Mouse (Mus musculus) embryonic facial prominence, embryonic 10.5 days (tissue): Measurements from ENCODE around the gene Epas1. TPM values are rescaled to one million over a fixed set of nuclear protein-coding genes. Genes with fewer than 3 reads are reported as not detected.

ENCODE experiments used
- DNase-seq: peaks from one replicate; pipeline ENCODE4 v3.0.0-alpha.2; 2017; ENCODE audit warnings: low spot score
- H3K27ac ChIP-seq: fragments of 300-500 bp; sonication (generic); replicated peaks from 2 replicates; pipeline ENCODE4 v1.5.1; 2016; ENCODE audit warnings: mild to moderate bottlenecking
- H3K27me3 ChIP-seq: fragments of 300-500 bp; sonication (generic); replicated peaks from 2 replicates; pipeline ENCODE4 v1.6.1; 2016; ENCODE audit warnings: low read depth, mild to moderate bottlenecking; ENCODE audit not compliant: poor library complexity, severe bottlenecking
- H3K36me3 ChIP-seq: fragments of 300-500 bp; sonication (generic); replicated peaks from 2 replicates; pipeline ENCODE4 v1.6.1; 2016; ENCODE audit warnings: mild to moderate bottlenecking, moderate library complexity
- H3K4me1 ChIP-seq: fragments of 300-500 bp; sonication (generic); 2 replicates; pipeline ENCODE4 v1.6.1; 2016
- H3K4me3 ChIP-seq: fragments of 300-500 bp; sonication (generic); 2 replicates; pipeline ENCODE4 v1.5.1; 2016; ENCODE audit warnings: mild to moderate bottlenecking, moderate library complexity
- H3K9me3 ChIP-seq: fragments of 300-500 bp; sonication (generic); 2 replicates; pipeline ENCODE4 v1.6.1; 2016; ENCODE audit warnings: mild to moderate bottlenecking
- WGBS: fragments of 180-500 bp; shearing (Covaris S2); methylation state at CpG from one replicate; pipeline ENCODE4 v1.1.7; 2016; 5-methylcytosine and 5-hydroxymethylcytosine counted together
- polyA plus RNA-seq: library from polyadenylated mRNA; unstranded; fragments of >200 nt; fragmentation: Nextera tagmentation; extraction: Ambion mirVana; gene quantifications from 2 replicates; pipeline ENCODE4 v1.2.1, GENCODE M21; 2016

Epas1 gene
- polyA plus RNA-seq, 1 experiment from 2014 or later: 2.8 TPM

- Histone ChIP-seq H3K27me3 (no peaks in the 10 kb centered on the region; the same call in 1 of the 2 replicates), H3K27ac (no peak overlapping the region), H3K36me3 (no peaks in the 10 kb centered on the region), H3K9me3 (no peaks in the 10 kb centered on the region), H3K4me1 (peaks cover 18% of the 10 kb centered on the region), H3K4me3 (no peak overlapping the region)
- DNase-seq: no peak
- WGBS: 77% methylated on average over 12 of the region's 12 CpGs
Measured at GRCm38 (mm10) chr17:86800535-86800934, 47.0 kb downstream of the Epas1 start.

- WGBS: 83% methylated on average over 11 of the region's 11 CpGs
Measured at GRCm38 (mm10) chr17:86801213-86801815, 47.8 kb downstream of the Epas1 start.

GRCm38 (mm10) chr17:86801876-86802275, 48.4 kb downstream of the Epas1 start:
- Histone ChIP-seq H3K36me3 (no peaks in the 10 kb centered on the region), H3K4me3 (no peak overlapping the region), H3K4me1 (peaks cover 18% of the 10 kb centered on the region), H3K27me3 (no peaks in the 10 kb centered on the region; the same call in 1 of the 2 replicates), H3K27ac (0 out of 2 replicates have a peak overlapping the region, but pooled peaks have one; percentile 24), H3K9me3 (no peaks in the 10 kb centered on the region)
- no peak for DNase-seq
- WGBS: 62% methylated on average over 9 of the region's 9 CpGs

More at GRCm38 (mm10) chr17:86801213-86801815, 47.8 kb downstream of the Epas1 start:
- H3K27ac ChIP-seq: 0 out of 2 replicates have a peak overlapping the region, but pooled peaks have one; percentile 24
- no peaks in the 10 kb centered on the region for H3K36me3 ChIP-seq
- no peaks in the 10 kb centered on the region; the same call in 1 of the 2 replicates for H3K27me3 ChIP-seq
- peaks cover 18% of the 10 kb centered on the region for H3K4me1 ChIP-seq
- no peaks in the 10 kb centered on the region for H3K9me3 ChIP-seq
- DNase-seq: no peak
- H3K4me3 ChIP-seq: no peak overlapping the region

- H3K36me3 ChIP-seq: no peaks in the 10 kb centered on the region
- H3K4me3 ChIP-seq: no peak overlapping the region
- no peaks in the 10 kb centered on the region; the same call in 1 of the 2 replicates for H3K27me3 ChIP-seq
- 66% methylated on average over 9 of the region's 9 CpGs for WGBS
- H3K9me3 ChIP-seq: no peaks in the 10 kb centered on the region
- H3K4me1 ChIP-seq: peaks cover 18% of the 10 kb centered on the region
- no peak for DNase-seq
- H3K27ac ChIP-seq: 0 out of 2 replicates have a peak overlapping the region, but pooled peaks have one; percentile 6
Measured at GRCm38 (mm10) chr17:86802351-86802985, 49.0 kb downstream of the Epas1 start.

GRCm38 (mm10) chr17:86803147-86803546, 49.6 kb downstream of the Epas1 start:
- Histone ChIP-seq H3K27me3 (no peaks in the 10 kb centered on the region; the same call in 1 of the 2 replicates), H3K27ac (no peak overlapping the region), H3K4me1 (peaks cover 16% of the 10 kb centered on the region), H3K36me3 (no peaks in the 10 kb centered on the region), H3K4me3 (no peak overlapping the region), H3K9me3 (no peaks in the 10 kb centered on the region)
- no peak for DNase-seq
- WGBS: 83% methylated on average over 10 of the region's 10 CpGs

GRCm38 (mm10) chr17:86803653-86804052, 50.2 kb downstream of the Epas1 start:
- H3K4me1 ChIP-seq: peaks cover 13% of the 10 kb centered on the region
- no peak for DNase-seq
- no peaks in the 10 kb centered on the region for H3K9me3 ChIP-seq
- no peaks in the 10 kb centered on the region for H3K36me3 ChIP-seq
- no peaks in the 10 kb centered on the region; the same call in 1 of the 2 replicates for H3K27me3 ChIP-seq
- H3K4me3 ChIP-seq: no peak overlapping the region
- H3K27ac ChIP-seq: no peak overlapping the region
- WGBS: 84% methylated on average over 5 of the region's 5 CpGs

- no peak overlapping the region for H3K27ac ChIP-seq
- no peaks in the 10 kb centered on the region; the same call in 1 of the 2 replicates for H3K27me3 ChIP-seq
- 2% methylated on average over 4 of the region's 4 CpGs for WGBS
- H3K4me3 ChIP-seq: no peak overlapping the region
- DNase-seq: peak; percentile 16
- no peaks in the 10 kb centered on the region for H3K36me3 ChIP-seq
- H3K4me1 ChIP-seq: peaks cover 11% of the 10 kb centered on the region; the same call in 1 of the 2 replicates
- no peaks in the 10 kb centered on the region for H3K9me3 ChIP-seq
Measured at GRCm38 (mm10) chr17:86812029-86812428, 58.5 kb downstream of the Epas1 start.

GRCm38 (mm10) chr17:86814320-86814719, 60.8 kb downstream of the Epas1 start:
- peaks cover 13% of the 10 kb centered on the region; the same call in 1 of the 2 replicates for H3K4me1 ChIP-seq
- H3K9me3 ChIP-seq: no peaks in the 10 kb centered on the region
- no peaks in the 10 kb centered on the region; the same call in 1 of the 2 replicates for H3K27me3 ChIP-seq
- H3K27ac ChIP-seq: no peak overlapping the region
- H3K36me3 ChIP-seq: no peaks in the 10 kb centered on the region
- 57% methylated on average over 1 of the region's 1 CpGs for WGBS
- no peak overlapping the region for H3K4me3 ChIP-seq
- peak; percentile 52 for DNase-seq

GRCm38 (mm10) chr17:86815016-86815865, 61.7 kb downstream of the Epas1 start:
- WGBS: 86% methylated on average over 24 of the region's 24 CpGs
- no peak for DNase-seq
- Histone ChIP-seq H3K4me3 (no peak overlapping the region), H3K9me3 (no peaks in the 10 kb centered on the region), H3K27me3 (no peaks in the 10 kb centered on the region; the same call in 1 of the 2 replicates), H3K4me1 (peaks cover 19% of the 10 kb centered on the region; the same call in 1 of the 2 replicates), H3K36me3 (no peaks in the 10 kb centered on the region), H3K27ac (no peak overlapping the region)

GRCm38 (mm10) chr17:86822017-86822737, 68.7 kb downstream of the Epas1 start:
- WGBS: 90% methylated on average over 8 of the region's 8 CpGs
- no peaks in the 10 kb centered on the region for H3K27me3 ChIP-seq
- peaks cover 11% of the 10 kb centered on the region for H3K4me1 ChIP-seq
- H3K27ac ChIP-seq: no peak overlapping the region
- no peaks in the 10 kb centered on the region for H3K36me3 ChIP-seq
- H3K4me3 ChIP-seq: no peak overlapping the region
- no peak for DNase-seq
- H3K9me3 ChIP-seq: no peaks in the 10 kb centered on the region

GRCm38 (mm10) chr17:86824502-86825162, 71.1 kb downstream of the Epas1 start:
- no peak overlapping the region for H3K27ac ChIP-seq
- 91% methylated on average over 18 of the region's 18 CpGs for WGBS
- no peaks in the 10 kb centered on the region for H3K9me3 ChIP-seq
- H3K4me3 ChIP-seq: no peak overlapping the region
- DNase-seq: no peak
- H3K36me3 ChIP-seq: no peaks in the 10 kb centered on the region
- H3K4me1 ChIP-seq: peaks cover 11% of the 10 kb centered on the region
- H3K27me3 ChIP-seq: no peaks in the 10 kb centered on the region
